Mouse (Mus musculus): ENCODE measurements around the gene Me3. TPM values are rescaled to one million over a fixed set of nuclear protein-coding genes. Genes with fewer than 3 reads are reported as not detected.

The Me3 gene
- total and polyA plus RNA-seq, 2 experiments from 2014 or later = 14.7 to 15.6 TPM

DNA sequence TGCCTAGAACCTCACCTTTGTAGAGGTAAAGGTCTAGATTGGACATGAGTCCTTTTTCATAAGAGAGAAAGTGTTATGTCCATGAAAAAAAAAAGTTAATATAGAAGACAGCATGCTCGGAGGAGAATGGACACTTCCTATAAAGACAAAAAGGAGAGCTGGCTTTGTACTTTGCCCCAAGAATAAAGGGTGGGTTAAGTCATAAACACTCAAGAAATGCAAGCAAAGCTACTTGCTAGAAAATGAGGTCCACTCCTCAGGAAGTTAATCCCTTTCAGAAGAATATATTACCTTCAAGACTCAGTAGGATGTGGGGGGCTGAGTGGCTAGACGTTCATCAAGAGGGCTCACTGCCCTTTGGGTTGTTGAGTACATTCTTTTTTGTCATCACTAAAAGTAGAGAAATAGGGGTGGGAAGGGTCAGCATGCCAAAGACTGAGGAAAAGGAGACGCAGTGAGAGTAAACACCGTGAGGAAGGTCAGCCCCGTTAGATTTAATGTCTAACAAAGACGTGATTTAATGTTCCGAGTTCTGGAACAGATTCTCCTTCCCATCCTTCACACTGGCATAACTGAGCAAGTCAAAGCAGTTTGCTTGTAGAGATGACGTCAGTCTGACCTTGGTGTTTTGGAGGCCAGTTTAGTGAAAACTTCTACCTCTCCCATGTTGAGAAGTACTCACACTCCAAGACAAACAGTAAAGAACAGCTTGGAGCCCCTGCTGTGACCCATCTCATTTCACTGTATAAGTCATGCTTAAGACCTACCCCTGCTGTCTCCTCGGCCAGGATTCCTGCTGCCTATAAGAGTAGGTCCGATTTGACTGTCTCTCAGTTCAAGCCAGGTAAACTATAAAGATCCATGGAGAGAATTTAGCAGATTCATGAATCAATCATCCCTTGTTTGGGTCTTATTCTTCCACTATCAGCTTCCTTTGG lies 220.2 kb downstream of the Me3 start:
- TF ChIP-seq CTCF (IDR thresholded peaks at IDR 0.05; ENCODE audit: low read depth) = no peak
- Histone ChIP-seq H3K27ac (ENCODE audit: low read depth, low read length) (no peak overlapping the region), H3K9me3 (ENCODE audit: low read length) (no peaks in the 10 kb centered on the region), H3K4me1 (ENCODE audit: insufficient read depth) (no peaks in the 10 kb centered on the region), H3K4me3 (ENCODE audit: low read depth, low read length) (no peak overlapping the region), H3K4me2 (ENCODE audit: low read depth) (no peak overlapping the region), H3K27me3 (ENCODE audit: insufficient read depth, low read length) (no peaks in the 10 kb centered on the region), H3K9ac (no peak overlapping the region), H3K36me3 (ENCODE audit: insufficient read depth) (no peaks in the 10 kb centered on the region)
- ATAC-seq (no peak), DNase-seq (no peak)
- WGBS = 82% methylated on average over 10 of the region's 10 CpGs

DNA sequence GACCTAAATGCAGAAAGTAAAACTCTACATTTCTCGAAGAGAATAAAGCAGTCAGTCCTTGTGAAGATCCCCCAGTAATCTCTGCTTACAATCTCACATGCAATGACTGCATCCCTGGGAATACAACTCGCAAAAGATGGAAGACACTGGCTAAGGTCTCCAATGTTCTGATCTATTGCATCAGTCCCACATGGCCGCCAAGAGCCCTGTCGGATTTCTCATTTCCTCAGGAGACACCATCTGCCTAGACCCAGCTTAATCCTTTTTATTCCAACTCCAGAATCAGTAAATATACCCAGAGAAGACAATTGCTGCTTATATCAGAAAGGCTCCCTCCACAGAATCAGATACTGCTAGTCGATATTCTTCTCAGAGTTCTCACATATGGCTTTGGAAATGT lies 220.9 kb downstream of the Me3 start:
- no peaks in the 10 kb centered on the region for H3K9me3 ChIP-seq (ENCODE audit: low read length)
- no peak overlapping the region for H3K4me2 ChIP-seq (ENCODE audit: low read depth)
- H3K36me3 ChIP-seq (ENCODE audit: insufficient read depth) = no peaks in the 10 kb centered on the region
- no peaks in the 10 kb centered on the region for H3K4me1 ChIP-seq (ENCODE audit: insufficient read depth)
- no peak overlapping the region for H3K27ac ChIP-seq (ENCODE audit: low read depth, low read length)
- DNase-seq = no peak
- H3K27me3 ChIP-seq (ENCODE audit: insufficient read depth, low read length) = no peaks in the 10 kb centered on the region
- TF ChIP-seq CTCF (IDR thresholded peaks at IDR 0.05; ENCODE audit: low read depth) = no peak
- no peak overlapping the region for H3K9ac ChIP-seq
- H3K4me3 ChIP-seq (ENCODE audit: low read depth, low read length) = no peak overlapping the region
- WGBS = 83% methylated on average over 5 of the region's 5 CpGs
- ATAC-seq = no peak

DNA sequence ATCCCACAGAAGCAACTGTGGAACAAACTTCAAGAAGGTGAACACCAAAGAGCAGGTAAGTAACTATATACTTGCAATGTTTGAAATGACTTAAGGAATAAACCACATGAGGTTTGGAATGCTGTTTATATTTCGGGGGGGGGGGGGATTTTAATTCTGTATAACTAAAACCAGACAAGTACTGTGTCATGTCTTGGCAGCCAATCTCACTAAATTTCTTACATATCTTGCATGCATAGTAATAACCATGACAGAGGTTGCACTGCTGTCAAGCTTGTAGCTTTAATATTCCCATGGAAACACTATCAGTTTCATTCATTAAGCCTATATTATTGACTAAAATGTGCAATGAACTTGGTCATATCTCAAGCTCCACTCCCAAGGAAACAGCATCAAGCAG lies 223.0 kb downstream of the Me3 start:
- Histone ChIP-seq H3K27ac (ENCODE audit: low read depth, low read length) (no peak overlapping the region), H3K27me3 (ENCODE audit: insufficient read depth, low read length) (no peaks in the 10 kb centered on the region), H3K36me3 (ENCODE audit: insufficient read depth) (no peaks in the 10 kb centered on the region), H3K4me3 (ENCODE audit: low read depth, low read length) (no peak overlapping the region), H3K9ac (no peak overlapping the region), H3K9me3 (ENCODE audit: low read length) (no peaks in the 10 kb centered on the region), H3K4me2 (ENCODE audit: low read depth) (no peak overlapping the region), H3K4me1 (ENCODE audit: insufficient read depth) (no peaks in the 10 kb centered on the region)
- ATAC-seq (no peak), DNase-seq (no peak)
- WGBS = 79% methylated on average over 1 of the region's 1 CpGs
- TF ChIP-seq CTCF (IDR thresholded peaks at IDR 0.05; ENCODE audit: low read depth) = no peak

DNA sequence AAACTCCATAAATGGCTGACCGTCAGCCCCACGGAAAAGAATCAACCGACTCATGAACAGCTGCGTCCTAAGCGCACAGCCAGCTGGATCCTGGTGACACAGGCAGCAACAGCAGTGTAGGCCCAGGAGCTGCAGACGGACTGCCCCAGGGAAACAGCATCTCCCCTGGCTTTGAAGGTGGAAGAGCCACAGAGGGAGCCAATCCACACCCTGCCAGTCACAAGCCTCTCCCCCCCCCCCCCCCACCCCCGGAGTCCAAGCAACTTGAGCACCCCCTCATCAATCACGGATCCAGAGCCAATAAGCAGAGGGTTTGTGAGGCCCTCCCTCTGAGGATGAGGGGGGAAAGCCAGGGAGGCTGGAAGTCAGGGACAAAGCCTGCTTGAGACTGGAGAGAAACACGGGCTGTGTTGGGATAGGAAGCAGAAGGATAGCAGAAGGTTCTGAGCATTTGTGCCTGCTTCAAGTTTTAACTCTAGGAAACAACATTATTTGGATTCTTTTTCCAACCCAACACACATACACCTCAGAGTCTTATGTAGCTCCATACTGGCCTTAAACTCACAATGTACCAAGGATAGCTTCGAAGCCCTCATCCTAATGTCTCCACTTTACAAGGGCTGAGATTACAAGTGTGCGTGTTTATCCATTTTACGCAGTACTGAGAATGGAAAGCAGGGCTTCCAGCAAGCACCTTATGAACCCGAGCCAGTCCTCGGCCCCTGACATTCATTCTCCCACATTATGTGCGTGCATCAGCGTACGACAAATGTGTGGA lies 224.4 kb downstream of the Me3 start:
- 49% methylated on average over 17 of the region's 17 CpGs for WGBS
- peak; percentile 73 for ATAC-seq
- no peaks in the 10 kb centered on the region for H3K4me1 ChIP-seq (ENCODE audit: insufficient read depth)
- no peaks in the 10 kb centered on the region for H3K27me3 ChIP-seq (ENCODE audit: insufficient read depth, low read length)
- H3K4me2 ChIP-seq (ENCODE audit: low read depth) = no peak overlapping the region
- no peaks in the 10 kb centered on the region for H3K9me3 ChIP-seq (ENCODE audit: low read length)
- no peak for TF ChIP-seq CTCF (IDR thresholded peaks at IDR 0.05; ENCODE audit: low read depth)
- no peak overlapping the region for H3K9ac ChIP-seq
- no peak for DNase-seq
- H3K36me3 ChIP-seq (ENCODE audit: insufficient read depth) = no peaks in the 10 kb centered on the region
- H3K4me3 ChIP-seq (ENCODE audit: low read depth, low read length) = no peak overlapping the region
- no peak overlapping the region for H3K27ac ChIP-seq (ENCODE audit: low read depth, low read length)

DNA sequence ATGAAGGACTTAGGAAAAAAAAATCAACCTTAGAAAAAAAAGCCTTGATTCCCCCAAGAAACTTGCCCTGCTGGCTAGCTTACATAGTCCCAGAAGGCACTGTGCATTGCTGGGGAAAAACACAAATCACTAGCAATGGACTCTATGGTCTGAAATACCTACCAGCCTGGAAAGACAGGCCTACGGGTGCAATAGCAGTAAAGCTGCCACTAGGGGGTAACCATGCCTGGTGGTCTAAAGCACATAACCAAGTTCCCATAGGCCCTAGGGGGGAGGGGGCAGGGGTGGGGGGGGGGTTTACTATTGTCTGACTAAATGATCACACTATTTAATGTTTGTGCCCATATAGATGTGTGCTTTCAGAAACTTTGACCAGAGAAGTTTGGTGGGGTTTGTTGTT lies 232.6 kb downstream of the Me3 start:
- H3K9me3 ChIP-seq (ENCODE audit: low read length) = no peaks in the 10 kb centered on the region
- ATAC-seq (no peak), DNase-seq (no peak)
- H3K4me3 ChIP-seq (ENCODE audit: low read depth, low read length) = no peak overlapping the region
- no peak overlapping the region for H3K9ac ChIP-seq
- no peaks in the 10 kb centered on the region for H3K27me3 ChIP-seq (ENCODE audit: insufficient read depth, low read length)
- H3K4me2 ChIP-seq (ENCODE audit: low read depth) = no peak overlapping the region
- H3K27ac ChIP-seq (ENCODE audit: low read depth, low read length) = no peak overlapping the region
- 94% methylated on average over 1 of the region's 1 CpGs for WGBS
- no peaks in the 10 kb centered on the region for H3K36me3 ChIP-seq (ENCODE audit: insufficient read depth)
- no peaks in the 10 kb centered on the region for H3K4me1 ChIP-seq (ENCODE audit: insufficient read depth)
- TF ChIP-seq CTCF (IDR thresholded peaks at IDR 0.05; ENCODE audit: low read depth) = peak; percentile 16; the same call in 1 of the 2 replicates

DNA sequence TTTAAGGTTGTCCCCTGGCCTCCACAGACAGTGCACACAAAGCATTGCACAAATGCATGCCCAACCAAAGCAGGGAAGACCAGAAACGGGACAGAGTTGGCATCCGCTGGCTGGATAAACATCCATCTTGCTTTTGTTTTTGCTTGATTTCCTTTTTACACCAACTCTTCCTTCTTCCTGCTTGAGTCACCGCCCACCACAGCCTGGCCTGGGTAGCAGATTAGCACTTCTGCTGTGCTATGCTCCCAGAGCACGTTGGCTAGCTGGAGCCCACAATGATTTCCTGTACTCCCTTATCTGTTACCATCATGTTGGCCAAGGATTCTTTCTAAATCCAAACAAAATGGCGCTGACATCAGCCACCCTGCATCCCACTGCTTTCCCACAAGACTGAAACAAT lies 235.0 kb downstream of the Me3 start:
- ATAC-seq = no peak
- no peaks in the 10 kb centered on the region for H3K9me3 ChIP-seq (ENCODE audit: low read length)

DNA sequence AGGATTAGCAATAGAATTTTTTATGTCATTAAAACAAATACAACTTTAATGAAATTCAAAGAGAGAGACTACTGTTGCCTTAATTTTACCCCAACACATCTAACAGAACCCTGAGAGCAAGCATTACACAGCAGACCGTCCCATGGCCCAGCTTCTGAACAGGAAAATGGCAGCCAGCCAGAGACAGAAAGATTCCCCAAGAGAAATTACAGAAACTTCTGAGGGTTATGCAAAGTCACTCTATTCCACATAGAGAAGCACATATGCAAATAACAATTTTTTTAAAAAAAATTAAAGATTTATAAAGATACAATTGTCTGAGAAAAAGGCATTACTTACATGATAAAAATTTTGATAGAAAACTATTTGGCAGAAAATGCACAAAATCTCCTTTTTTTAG lies 247.5 kb downstream of the Me3 start:
- ATAC-seq (no peak), DNase-seq (no peak)
- H3K36me3 ChIP-seq (ENCODE audit: insufficient read depth) = no peaks in the 10 kb centered on the region
- no peaks in the 10 kb centered on the region for H3K27me3 ChIP-seq (ENCODE audit: insufficient read depth, low read length)
- H3K4me3 ChIP-seq (ENCODE audit: low read depth, low read length) = no peak overlapping the region
- TF ChIP-seq CTCF (IDR thresholded peaks at IDR 0.05; ENCODE audit: low read depth) = no peak
- H3K9ac ChIP-seq = no peak overlapping the region
- no peak overlapping the region for H3K27ac ChIP-seq (ENCODE audit: low read depth, low read length)
- H3K4me1 ChIP-seq (ENCODE audit: insufficient read depth) = no peaks in the 10 kb centered on the region
- 48% methylated on average over 1 of the region's 1 CpGs for WGBS
- no peak overlapping the region for H3K4me2 ChIP-seq (ENCODE audit: low read depth)
- no peaks in the 10 kb centered on the region for H3K9me3 ChIP-seq (ENCODE audit: low read length)

More for the DNA sequence above, 235.0 kb downstream of the Me3 start:
- H3K4me2 ChIP-seq (ENCODE audit: low read depth) = no peak overlapping the region
- H3K27ac ChIP-seq (ENCODE audit: low read depth, low read length) = no peak overlapping the region
- no peak for DNase-seq
- WGBS = 83% methylated on average over 5 of the region's 5 CpGs
- no peak overlapping the region for H3K9ac ChIP-seq
- H3K4me3 ChIP-seq (ENCODE audit: low read depth, low read length) = no peak overlapping the region
- TF ChIP-seq CTCF (IDR thresholded peaks at IDR 0.05; ENCODE audit: low read depth) = no peak
- H3K4me1 ChIP-seq (ENCODE audit: insufficient read depth) = no peaks in the 10 kb centered on the region
- no peaks in the 10 kb centered on the region for H3K27me3 ChIP-seq (ENCODE audit: insufficient read depth, low read length)
- no peaks in the 10 kb centered on the region for H3K36me3 ChIP-seq (ENCODE audit: insufficient read depth)

All from forebrain, postnatal 0 days (tissue).